Mouse (Mus musculus) gastrocnemius, postnatal 36 days (tissue): ENCODE results near the gene Xrra1. TPM values are rescaled to one million over a fixed set of nuclear protein-coding genes. Genes with fewer than 3 reads are reported as not detected.

Experiments
- DNase-seq, 2 experiments: peaks; one replicate each; pipeline ENCODE4 v3.0.0; 2022
- intact Hi-C: fragments of 180-260 bp; cut with DNase I; formaldehyde crosslinking; loops from one replicate; pipeline ENCODE4 v1.15.1; 2025
- total RNA-seq, 2 experiments: library from RNA; stranded (reverse); gene quantifications; 2 replicates each; pipeline ENCODE4 v1.2.3; 2021

Gene Xrra1
- total RNA-seq, 2 experiments from 2014 or later: 0.33 TPM; not detected in 1

DNA sequence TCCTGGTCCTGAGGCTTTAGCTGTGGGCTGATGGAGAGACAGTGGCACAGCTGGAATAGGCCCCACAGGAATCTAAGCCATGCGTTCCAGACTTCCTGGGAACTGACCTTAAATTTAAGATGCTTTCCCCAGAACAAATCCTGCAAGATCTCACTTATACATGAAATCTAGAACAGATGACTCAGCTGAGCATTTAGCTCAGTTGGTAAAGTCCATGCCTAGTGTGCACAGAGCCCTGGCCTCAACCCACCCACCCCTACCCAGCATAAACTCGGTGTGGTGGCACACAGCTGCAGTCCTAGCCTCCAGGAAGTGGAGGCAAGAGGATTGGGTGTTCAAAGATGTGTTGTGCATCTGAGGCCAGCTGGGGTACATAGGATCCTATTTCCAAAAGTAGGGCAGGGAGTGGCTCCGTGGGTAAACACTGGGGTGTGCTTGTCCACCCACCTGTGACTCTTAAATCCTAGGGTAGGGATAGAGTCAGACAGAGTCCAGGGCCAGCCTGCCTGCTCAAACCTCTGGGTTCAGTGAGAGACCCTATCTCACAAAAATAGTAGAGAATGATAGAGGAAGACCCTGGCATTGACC, 31.3 kb downstream of the Xrra1 start:
- intact Hi-C loops: no loop called here

GRCm38 (mm10) chr7:99891471-99891870, 32.6 kb downstream of the Xrra1 start:
- no peak for DNase-seq
- intact Hi-C loops: no loop called here

More for the DNA sequence above, 31.3 kb downstream of the Xrra1 start:
- DNase-seq: no peak

- intact Hi-C loops: no loop called here
- no peak for DNase-seq
Measured at GRCm38 (mm10) chr7:99892351-99892750, 33.4 kb downstream of the Xrra1 start.

GRCm38 (mm10) chr7:99893967-99894366, 35.1 kb downstream of the Xrra1 start:
- DNase-seq: no peak
- intact Hi-C loops: no loop called here

DNA sequence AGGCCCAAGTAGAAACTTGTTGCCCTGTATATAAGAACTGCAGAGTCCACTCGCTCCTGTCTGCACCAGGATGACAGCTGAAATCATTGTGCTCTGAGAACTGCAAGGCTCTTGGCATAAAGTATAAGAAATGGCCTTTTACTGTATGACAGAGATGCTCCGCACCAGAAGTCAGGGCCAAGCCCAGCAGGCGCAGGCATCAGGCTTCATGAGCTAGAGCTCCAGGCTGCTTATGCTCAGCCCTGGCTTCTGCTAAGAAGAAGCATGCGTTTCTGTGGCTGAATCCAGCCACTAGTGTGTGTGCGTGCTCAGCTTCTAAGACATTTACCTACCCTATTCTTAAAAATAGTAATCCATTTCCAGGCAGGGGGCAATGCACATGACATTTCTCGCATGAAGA, 35.6 kb downstream of the Xrra1 start:
- intact Hi-C loops: no loop called here

DNA sequence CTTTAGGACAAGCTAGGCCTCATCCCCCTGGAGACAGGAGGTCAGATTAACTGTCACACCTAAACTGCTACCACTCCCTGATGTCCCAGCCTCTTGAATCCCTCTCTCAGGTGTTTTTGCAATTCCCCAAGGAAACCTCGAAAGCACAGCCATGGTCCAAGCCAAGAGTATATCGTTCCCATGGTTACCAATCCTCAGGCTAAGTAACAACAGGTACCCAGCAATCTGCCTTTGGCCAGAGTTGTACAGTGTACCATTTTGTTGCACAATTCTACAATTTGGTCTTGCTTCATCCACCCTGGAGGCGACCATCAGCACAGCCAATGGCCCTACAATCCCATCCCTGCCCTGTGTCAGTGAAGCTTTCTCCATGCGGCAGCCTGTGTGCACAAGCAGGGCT, 38.0 kb downstream of the Xrra1 start:
- no peak for DNase-seq
- intact Hi-C loops: no loop called here

More for the DNA sequence above, 35.6 kb downstream of the Xrra1 start:
- DNase-seq: no peak

DNA sequence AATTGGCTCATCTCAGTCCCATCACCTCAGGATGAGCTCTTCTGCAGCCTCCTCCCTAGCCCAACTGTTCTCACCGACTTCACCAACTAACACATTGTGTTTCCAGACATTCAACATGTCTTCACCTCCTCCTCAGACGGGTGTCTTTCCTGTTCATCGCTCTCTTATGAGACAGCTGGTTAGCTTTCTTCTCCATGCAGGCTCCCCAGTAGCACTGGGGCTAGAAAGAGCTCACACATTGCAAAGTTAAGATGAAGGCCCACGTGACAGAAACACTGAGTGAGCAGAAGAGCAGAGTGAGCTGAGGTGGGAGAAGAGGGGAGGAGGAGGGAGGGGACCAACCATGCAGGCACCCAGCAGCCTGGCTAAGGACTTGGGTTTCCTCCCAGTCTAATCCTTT, 43.3 kb downstream of the Xrra1 start:
- intact Hi-C loops: no loop called here
- DNase-seq: no peak

DNA sequence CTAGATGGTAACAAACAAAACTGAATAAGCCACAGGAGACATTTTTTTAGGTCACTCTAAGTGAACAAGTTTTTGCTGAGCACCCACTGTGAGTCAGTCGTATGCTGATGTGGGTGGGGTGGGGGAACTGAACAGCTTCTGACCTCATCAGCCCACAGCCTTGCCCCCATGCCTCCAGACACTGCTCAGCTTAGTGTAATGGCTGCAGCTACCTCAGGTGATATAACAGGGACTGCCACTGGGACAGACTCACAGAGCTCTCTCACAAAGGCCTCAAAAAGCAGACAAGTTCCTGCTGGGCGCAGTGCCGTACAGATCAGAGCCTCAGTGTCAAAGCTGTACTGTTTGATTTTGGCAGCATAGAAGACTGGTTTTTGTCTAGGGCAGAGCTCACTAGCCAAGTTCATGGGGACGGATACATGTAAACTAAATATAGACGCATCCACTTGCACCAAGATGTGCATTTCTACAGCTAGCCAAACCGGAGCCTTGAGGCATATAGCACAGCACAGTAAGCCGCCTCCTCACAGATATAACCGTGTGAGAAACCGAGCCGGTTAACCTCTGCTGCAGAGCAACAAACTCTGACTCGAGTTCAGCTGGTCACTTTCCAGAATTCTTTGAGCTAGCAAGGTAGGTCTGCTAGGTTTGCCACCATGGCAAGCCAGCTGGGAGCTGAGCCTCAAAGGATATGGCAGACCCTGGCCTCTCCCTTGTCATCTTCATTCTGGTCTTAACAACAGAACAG, 44.2 kb downstream of the Xrra1 start:
- intact Hi-C loops: no loop called here
- DNase-seq: no peak

DNA sequence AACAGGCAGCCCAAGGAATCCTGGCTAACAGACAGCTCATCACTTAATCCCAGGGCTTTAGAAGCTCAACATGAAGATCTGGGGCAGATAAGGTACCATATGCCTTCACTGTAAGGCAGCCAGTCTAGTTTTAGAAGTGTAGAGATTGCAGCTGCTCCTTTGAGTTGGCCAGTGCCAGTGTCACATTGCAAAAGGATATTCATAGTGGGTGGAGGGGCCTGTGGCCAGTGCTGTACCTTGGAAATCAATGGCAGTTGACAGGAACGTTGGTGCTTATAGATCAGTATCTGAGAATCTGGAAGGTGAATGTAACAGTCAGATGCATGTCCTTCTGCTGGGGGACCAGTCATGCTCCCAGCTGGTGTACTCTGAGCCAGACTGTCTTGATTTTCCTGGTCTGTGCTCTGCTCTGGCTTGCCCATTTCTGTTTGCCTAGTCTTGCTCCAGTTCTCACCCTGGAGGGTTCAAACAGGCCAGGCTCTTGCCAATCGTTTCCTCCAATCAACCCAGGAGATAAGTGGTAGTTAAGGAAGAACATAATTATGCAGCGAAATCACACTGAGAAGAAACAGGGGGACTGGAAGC, 45.6 kb downstream of the Xrra1 start:
- no peak for DNase-seq
- intact Hi-C loops: no loop called here

GRCm38 (mm10) chr7:99906346-99906745, 47.4 kb downstream of the Xrra1 start:
- intact Hi-C loops: no loop called here
- no peak for DNase-seq

DNA sequence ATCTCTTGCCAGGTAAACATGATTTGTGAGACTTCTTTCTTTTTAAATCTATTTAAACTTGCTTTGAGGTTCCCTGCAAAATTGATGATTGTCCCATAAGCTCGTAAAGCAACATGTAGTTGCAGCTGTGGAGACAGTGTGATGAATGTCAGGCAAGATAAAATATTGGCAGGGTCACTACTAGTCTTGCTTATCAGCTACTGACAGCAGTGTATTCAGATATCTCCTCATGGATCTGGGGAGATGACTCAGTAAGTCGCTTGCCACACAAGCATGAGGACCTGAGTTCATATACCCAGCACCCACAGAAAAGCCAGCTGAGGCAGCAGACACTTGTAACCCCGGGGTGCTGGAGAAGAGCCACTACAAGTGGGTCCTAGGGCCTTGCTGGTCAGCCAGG, 48.5 kb downstream of the Xrra1 start:
- intact Hi-C loops: no loop called here
- DNase-seq: no peak

GRCm38 (mm10) chr7:99911038-99911437, 52.1 kb downstream of the Xrra1 start:
- intact Hi-C loops: no loop called here
- no peak for DNase-seq

DNA sequence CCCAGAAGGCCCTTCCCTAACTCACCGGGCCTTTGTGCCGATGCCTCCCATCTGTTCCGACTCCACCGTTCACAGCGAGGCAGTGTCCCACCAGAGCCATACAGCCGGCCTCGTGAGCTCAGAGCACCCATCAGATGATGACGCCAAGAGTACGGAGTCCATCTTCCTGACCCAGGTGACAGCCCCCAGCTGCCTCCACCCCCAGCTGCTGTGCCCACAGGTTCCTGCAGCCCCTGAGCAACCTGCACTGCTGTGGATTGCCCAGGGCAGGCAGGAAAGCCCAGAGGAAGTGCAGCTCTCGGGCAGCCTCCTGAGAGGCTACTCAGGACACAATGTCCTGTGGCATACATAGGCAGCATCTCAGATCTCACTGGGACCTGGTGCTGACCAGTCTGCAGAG, 55.4 kb downstream of the Xrra1 start:
- DNase-seq: no peak
- intact Hi-C loops: no loop called here

DNA sequence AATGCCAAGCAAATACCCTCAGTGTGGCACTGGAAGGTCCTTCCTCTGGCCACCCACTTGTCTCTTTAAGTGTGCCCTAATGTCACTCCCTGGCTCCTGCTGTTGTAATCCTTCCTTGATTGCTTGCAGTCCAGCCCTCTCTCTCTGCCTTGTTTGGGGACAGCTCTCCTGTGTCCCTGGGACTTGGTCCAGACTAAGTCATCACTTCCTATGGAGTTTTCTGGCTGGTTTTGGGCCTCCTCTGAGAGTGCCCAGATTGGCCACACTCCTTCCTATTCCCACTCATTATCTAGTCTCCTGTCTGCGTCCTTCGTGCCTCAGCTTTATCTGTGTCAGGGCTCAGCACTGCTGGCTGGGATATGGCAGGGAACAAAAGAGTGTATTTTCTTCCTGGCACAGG, 56.6 kb downstream of the Xrra1 start:
- DNase-seq: no peak
- intact Hi-C loops: no loop called here

GRCm38 (mm10) chr7:99916741-99917319, 57.9 kb downstream of the Xrra1 start:
- peak in 1 of 2 experiments; percentile 19 for DNase-seq
- intact Hi-C loops: no loop called here

- DNase-seq: peak; percentile 11 to 27
- intact Hi-C loops: no loop called here
Measured at GRCm38 (mm10) chr7:99917320-99917844, 58.5 kb downstream of the Xrra1 start.

DNA sequence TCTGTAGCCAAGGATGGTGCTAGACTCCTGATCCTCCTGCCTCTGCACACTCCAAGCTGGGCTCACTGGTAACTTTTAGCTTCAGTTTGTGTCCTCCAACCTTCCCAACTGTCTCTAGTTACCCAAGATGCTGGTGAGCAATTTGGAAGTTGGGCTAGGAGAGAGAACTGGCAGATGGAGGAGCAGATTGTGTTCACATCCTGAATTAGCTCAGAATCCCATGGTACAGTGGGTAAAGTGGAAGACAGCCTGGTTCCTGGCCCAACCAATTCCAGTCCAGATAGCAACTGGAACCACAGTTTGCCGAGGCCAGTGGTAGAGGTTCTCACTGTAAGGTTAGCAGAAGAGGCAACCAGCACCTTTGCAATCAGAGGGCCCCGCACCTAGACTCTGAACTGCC, 60.2 kb downstream of the Xrra1 start:
- intact Hi-C loops: no loop called here
- no peak for DNase-seq

DNA sequence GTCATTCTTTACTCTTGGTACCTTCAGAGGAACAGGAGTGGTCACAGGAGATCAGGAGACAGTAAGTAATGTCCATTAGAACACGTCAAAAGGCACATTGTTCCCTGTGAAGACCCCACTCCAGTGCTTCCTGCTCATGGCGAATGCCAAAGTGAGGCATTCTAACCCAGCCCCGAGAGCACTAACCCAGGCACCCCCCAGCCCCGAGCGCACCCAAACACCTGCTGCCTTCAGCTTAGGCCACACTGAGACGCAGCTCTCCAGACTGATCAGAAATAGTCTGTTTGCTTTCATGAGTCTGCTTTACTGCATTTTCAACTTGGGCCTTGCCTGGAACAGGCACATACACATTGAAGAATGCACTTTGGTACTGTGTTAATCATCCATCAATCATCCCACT, 61.1 kb downstream of the Xrra1 start:
- DNase-seq: no peak
- intact Hi-C loops: loop anchor here (10.0 kb wide), 1 partner anchor 185 kb away; no protein-coding TSS in a partner anchor

DNA sequence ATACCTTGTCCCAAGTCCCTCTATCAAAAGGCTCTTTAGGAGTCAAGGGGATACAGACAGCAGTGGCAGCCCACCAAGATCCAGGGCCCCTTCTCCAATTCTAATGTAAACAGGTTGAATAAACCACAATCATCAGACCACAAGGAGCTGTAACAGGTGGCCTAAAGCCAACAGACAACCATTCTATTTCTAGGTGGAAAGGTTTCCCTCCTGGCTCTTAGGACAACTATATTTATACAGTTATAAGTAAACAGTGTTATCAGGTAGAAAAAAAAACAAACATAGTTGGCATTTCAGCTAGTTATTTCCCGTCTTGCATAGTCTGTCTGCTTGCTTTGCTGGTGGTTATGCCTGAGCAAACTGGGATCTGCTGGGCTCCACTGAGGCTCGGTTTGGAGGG, 61.5 kb downstream of the Xrra1 start:
- intact Hi-C loops: loop anchor here (10.0 kb wide), 1 partner anchor 184 kb away; no protein-coding TSS in a partner anchor
- no peak for DNase-seq

DNA sequence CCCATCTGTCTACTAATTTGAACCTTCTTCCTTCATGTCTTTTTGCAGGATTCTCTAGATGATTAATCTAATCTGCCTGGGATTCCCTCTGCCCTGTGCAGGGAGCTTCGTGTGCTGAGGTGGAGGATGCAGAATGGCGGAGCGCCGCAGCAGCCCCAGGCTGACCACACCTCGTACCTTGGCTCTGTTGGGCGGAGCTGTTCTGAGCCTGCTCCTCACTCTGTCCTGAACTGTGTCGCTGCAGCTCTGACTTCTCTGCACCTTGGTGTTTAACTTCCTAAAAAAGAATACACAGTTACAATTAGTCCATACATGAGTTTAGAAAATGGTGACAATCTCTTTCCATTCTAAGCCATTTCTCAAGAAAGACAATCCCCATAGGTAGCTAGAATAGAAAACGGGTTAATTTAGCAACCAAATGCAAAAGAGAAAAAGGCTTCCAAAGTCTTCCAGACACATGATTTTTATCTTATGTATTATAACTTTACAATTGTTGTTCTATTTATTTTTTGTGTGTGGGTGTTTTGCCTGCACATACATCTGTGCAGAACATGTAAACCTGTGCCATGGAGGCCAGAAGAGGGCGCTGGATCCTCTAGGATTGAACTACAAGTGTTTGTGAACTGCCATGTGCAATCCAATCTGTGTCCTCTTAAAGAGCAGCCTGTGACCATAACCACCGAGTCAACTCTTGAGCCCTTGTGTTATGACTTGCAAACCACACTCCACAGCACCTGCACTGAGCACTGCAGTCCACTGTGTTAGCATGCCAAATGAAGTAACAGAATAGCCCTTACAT, 68.2 kb downstream of the Xrra1 start:
- peak; percentile 60 to 65 for DNase-seq
- intact Hi-C loops: loop anchor here (2.0 to 10.0 kb wide), 2 partner anchors 54 to 178 kb away; partner anchors contain the start of gene Rnf169
